ENCODE assay signal across 8 mouse cellular contexts in the genomic region with DNA sequence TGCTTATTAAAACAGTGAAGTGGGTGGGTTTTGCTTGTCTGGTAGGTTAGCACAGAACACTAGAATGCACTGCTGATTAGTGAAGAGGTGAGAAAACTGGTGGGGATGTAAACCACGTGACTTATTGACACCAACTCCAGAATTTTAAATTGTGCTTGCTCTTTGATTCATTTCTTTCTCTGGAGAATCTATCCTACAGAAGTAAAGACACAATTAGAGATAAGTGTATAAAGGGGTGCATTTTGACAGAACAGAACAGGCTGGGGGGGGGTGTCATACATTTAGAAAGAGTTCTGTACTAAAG. TPM values are rescaled to one million over a fixed set of nuclear protein-coding genes. Genes with fewer than 3 reads are reported as not detected.
A peak's percentile ranks its signal among the peaks of the same experiment; 100 is the strongest.
DNase-seq lines count a peak whose midpoint lies in the region; ATAC-seq and TF ChIP-seq lines count a peak whose summit lies in the region.

No protein-coding gene starts in this region.

- H3K79me2 ChIP-seq in CH12.LX (replicated peaks; ENCODE audit: control insufficient read depth, extremely low read depth, insufficient read depth, poor library complexity, severe bottlenecking) = peaks cover 10% of the 10 kb centered on the region; the same call in 1 of the 2 replicates

- peaks cover 13% of the 10 kb centered on the region for H3K36me3 ChIP-seq in heart, embryonic 12.5 days
- peaks cover 7 to 12% of the 10 kb centered on the region in 2 experiments for H3K36me3 ChIP-seq in CH12.LX (replicated peaks in 1 of 2; ENCODE audit: control insufficient read depth in 1 of 2, insufficient read depth in 1 of 2, low read length in 1 of 2)
- 0 out of 2 replicates have a peak, but pooled peaks cover 9% of the 10 kb centered on the region for H3K36me3 ChIP-seq in forebrain, embryonic 14.5 days (ENCODE audit: control insufficient read depth, insufficient read depth, low read length)
- no peaks in the 10 kb centered on the region; the same call in none of the 2 replicates for H3K36me3 ChIP-seq in liver, embryonic 16.5 days (ENCODE audit: control insufficient read depth, insufficient read depth)

- H3K27ac ChIP-seq in heart, embryonic 12.5 days (ENCODE audit: poor library complexity, severe bottlenecking) = no peak overlapping the region
- no peak overlapping the region for H3K27ac ChIP-seq in CH12.LX (ENCODE audit: insufficient read depth, low read depth)
- no peak overlapping the region for H3K27ac ChIP-seq in forebrain, embryonic 14.5 days (ENCODE audit: low read depth, low read length)
- no peak overlapping the region; the same call in none of the 2 replicates for H3K27ac ChIP-seq in liver, embryonic 16.5 days (ENCODE audit: low read length)

- no peak for ATAC-seq in heart, embryonic 12.5 days (ENCODE audit: insufficient number of reproducible peaks, low FRiP score)
- ATAC-seq in forebrain, embryonic 14.5 days = no peak
- no peak for ATAC-seq in liver, embryonic 16.5 days (ENCODE audit: low read depth)
- ATAC-seq in monocyte, adult 5-6 weeks (replicated peaks; ENCODE audit: insufficient number of reproducible peaks, low FRiP score, low TSS enrichment, poor library complexity, severe bottlenecking) = no peak

- 15% methylated on average over 1 of the region's 1 CpGs for WGBS in heart, embryonic 12.5 days
- 41% methylated on average over 1 of the region's 1 CpGs for WGBS in forebrain, embryonic 14.5 days
- 6% methylated on average over 1 of the region's 1 CpGs for WGBS in liver, embryonic 16.5 days (ENCODE audit: insufficient replicate concordance)

- no peak for TF ChIP-seq POLR2A in CH12.LX (IDR thresholded peaks at IDR 0.05; ENCODE audit: low read depth, low read length)

- peak overlapping the region; percentile 89 for H3K9ac ChIP-seq in heart, embryonic 12.5 days
- H3K9ac ChIP-seq in CH12.LX (ENCODE audit: insufficient read depth, low read depth) = peak overlapping the region; percentile 66; the same call in 1 of the 2 replicates
- H3K9ac ChIP-seq in forebrain, embryonic 14.5 days (ENCODE audit: low read length) = peak overlapping the region; percentile 78; the same call in 1 of the 2 replicates
- H3K9ac ChIP-seq in liver, embryonic 16.5 days (ENCODE audit: low read depth, low read length) = peak overlapping the region; percentile 96

- H3K4me3 ChIP-seq in heart, embryonic 12.5 days = peak overlapping the region; percentile 89
- peak overlapping the region; percentile 84 to 96 (median 91) for H3K4me3 ChIP-seq in CH12.LX (replicated peaks in 1 of 3; ENCODE audit: low read depth in 2 of 3, low read length in 2 of 3, poor library complexity in 1 of 3)
- H3K4me3 ChIP-seq in forebrain, embryonic 14.5 days (ENCODE audit: low read depth, low read length) = peak overlapping the region; percentile 88
- peak overlapping the region; percentile 98 for H3K4me3 ChIP-seq in liver, embryonic 16.5 days (ENCODE audit: low read depth, low read length)

- no peak for TF ChIP-seq RAD21 in CH12.LX (IDR thresholded peaks at IDR 0.05; ENCODE audit: low read depth, low read length)

- dilution Hi-C loops in CH12.LX (cut with MboI; ENCODE audit: extremely low pct_ligation_motif_present, extremely low pct_unique_long_range_greater_than_20kb, low sequenced_read_pairs) = no loop called here

- peaks cover 9% of the 10 kb centered on the region for H3K4me1 ChIP-seq in heart, embryonic 12.5 days (replicated peaks)
- peaks cover 0 to 38% of the 10 kb centered on the region in 2 experiments; a peak in 2 of 4 replicates for H3K4me1 ChIP-seq in CH12.LX (ENCODE audit: control insufficient read depth in 1 of 2, insufficient read depth in 2 of 2)
- H3K4me1 ChIP-seq in forebrain, embryonic 14.5 days (ENCODE audit: control insufficient read depth, insufficient read depth, low read length) = peaks cover 7% of the 10 kb centered on the region
- peaks cover 28% of the 10 kb centered on the region for H3K4me1 ChIP-seq in liver, embryonic 16.5 days (ENCODE audit: control insufficient read depth, low read depth, low read length)

- TF ChIP-seq EP300 in CH12.LX (IDR thresholded peaks at IDR 0.05; ENCODE audit: low read length) = no peak

- peak overlapping the region; percentile 88 for H3K4me2 ChIP-seq in heart, embryonic 12.5 days
- peak overlapping the region; percentile 88 for H3K4me2 ChIP-seq in CH12.LX (ENCODE audit: insufficient read depth, low read depth, poor library complexity, severe bottlenecking)
- peak overlapping the region; percentile 86 for H3K4me2 ChIP-seq in forebrain, embryonic 14.5 days (ENCODE audit: low read length)
- H3K4me2 ChIP-seq in liver, embryonic 16.5 days (ENCODE audit: low read depth, low read length) = peak overlapping the region; percentile 97

- DNase-seq in heart, adult 11 months = no peak
- DNase-seq in CH12.LX (ENCODE audit: extremely low read depth) = no peak
- DNase-seq in forebrain, embryonic 14.5 days (ENCODE audit: low spot score) = peak; percentile 3
- no peak for DNase-seq in gastrocnemius, postnatal 4 days (ENCODE audit: low spot score in 2 of 2)
- no peak for DNase-seq in adrenal gland, postnatal 4 days (ENCODE audit: low spot score in 2 of 2)

- no peaks in the 10 kb centered on the region for H3K9me3 ChIP-seq in heart, embryonic 12.5 days (replicated peaks)
- no peaks in the 10 kb centered on the region for H3K9me3 ChIP-seq in CH12.LX (replicated peaks; ENCODE audit: low read length)
- H3K9me3 ChIP-seq in forebrain, embryonic 14.5 days (replicated peaks; ENCODE audit: control insufficient read depth, low read length) = no peaks in the 10 kb centered on the region
- no peaks in the 10 kb centered on the region for H3K9me3 ChIP-seq in liver, embryonic 16.5 days (replicated peaks; ENCODE audit: control insufficient read depth, low read length)

- in situ Hi-C loops in CH12.LX (cut with MboI; ENCODE audit: low pct_ligation_motif_present, low pct_unique_long_range_greater_than_20kb, low sequenced_read_pairs) = no loop called here

- TF ChIP-seq CTCF in CH12.LX (conservative IDR thresholded peaks at IDR 0.05 in 1 of 2, IDR thresholded peaks at IDR 0.05 in 1 of 2; ENCODE audit: low read depth in 2 of 2, low read length in 2 of 2) = no peak

- no peaks in the 10 kb centered on the region for H3K27me3 ChIP-seq in heart, embryonic 12.5 days (replicated peaks)
- no peaks in the 10 kb centered on the region for H3K27me3 ChIP-seq in CH12.LX (replicated peaks)
- no peaks in the 10 kb centered on the region for H3K27me3 ChIP-seq in forebrain, embryonic 14.5 days (replicated peaks; ENCODE audit: control insufficient read depth, insufficient read depth, low read length)
- no peaks in the 10 kb centered on the region for H3K27me3 ChIP-seq in liver, embryonic 16.5 days (ENCODE audit: control insufficient read depth, insufficient read depth, low read depth, low read length)

TF ChIP-seq in CH12.LX, 34 proteins besides CTCF, POLR2A, EP300 and RAD21:
- TF ChIP-seq SMC3 (IDR thresholded peaks at IDR 0.05; ENCODE audit: low read depth, low read length) = no peak
- peak; percentile 56 for TF ChIP-seq USF2 (conservative IDR thresholded peaks at IDR 0.05; ENCODE audit: low read depth, low read length)
- TF ChIP-seq USF1 (IDR thresholded peaks at IDR 0.05; ENCODE audit: low read depth, low read length) = peak; percentile 44

RNA-seq across cellular contexts. Expression of a gene that starts 1.2 kb away (rescaled TPM):
- 25.0 and 25.8 TPM in 2 replicates for polyA plus RNA-seq in heart, embryonic 12.5 days (2016; fragmentation: Nextera tagmentation; extraction: Ambion mirVana)
- total RNA-seq in CH12.LX (2012; rRNA removed) (9.8 and 11.5 TPM in 2 replicates), CH12.LX (2014; rRNA removed) (15.8 and 17.6 TPM in 2 replicates)
- polyA plus RNA-seq in CH12.LX (2012; ENCODE audit: insufficient read length, low read depth) = 9.8 and 10.6 TPM in 2 replicates
- 16.3 and 22.0 TPM in 2 replicates for polyA plus RNA-seq in forebrain, embryonic 14.5 days (2014; fragmentation: Nextera tagmentation; extraction: Ambion mirVana)
- 5.7 and 6.0 TPM in 2 replicates for polyA plus RNA-seq in liver, embryonic 16.5 days (2015; fragmentation: Nextera tagmentation; extraction: Ambion mirVana)
- 29.2 to 43.8 TPM (median 32.3 TPM) in 3 replicates for total RNA-seq in monocyte, adult 5-6 weeks (2017)
- 10 to 100 TPM; 38.2 to 39.0 TPM for total RNA-seq in gastrocnemius, postnatal 4 days (2021)
- 100 to 1,000 TPM; 112 to 115 TPM for total RNA-seq in adrenal gland, postnatal 4 days (2021)
